Mouse (Mus musculus) neural tube, embryonic 12.5 days (tissue): Measurements from ENCODE around the gene Cyp3a11. TPM values are rescaled to one million over a fixed set of nuclear protein-coding genes. Genes with fewer than 3 reads are reported as not detected.
"Not testable (repeated sequence)": the region's sequence is repeated elsewhere in the genome, so short reads cannot be mapped to it uniquely, and the experiment has no call there.

Source experiments
- ATAC-seq: fragments of 200-750 bp; cut with Nextera tagmentation; 2 replicates; pipeline ENCODE4 v1.8.0; 2017; ENCODE audit warnings: low read depth, mild to moderate bottlenecking, moderate TSS enrichment, moderate library complexity; ENCODE audit not compliant: low FRiP score
- H3K27ac ChIP-seq: fragments of 300-500 bp; sonication (generic); 2 replicates; pipeline ENCODE4 v1.5.1; 2016
- H3K27me3 ChIP-seq: fragments of 300-500 bp; sonication (generic); replicated peaks from 2 replicates; pipeline ENCODE4 v1.6.1; 2016; ENCODE audit warnings: mild to moderate bottlenecking
- H3K36me3 ChIP-seq: fragments of 300-500 bp; sonication (generic); 2 replicates; pipeline ENCODE4 v1.6.1; 2016; ENCODE audit warnings: mild to moderate bottlenecking
- H3K4me1 ChIP-seq: fragments of 300-500 bp; sonication (generic); 2 replicates; pipeline ENCODE4 v1.6.1; 2016
- H3K4me2 ChIP-seq: fragments of 300-500 bp; sonication (generic); replicated peaks from 2 replicates; pipeline ENCODE4 v1.6.1; 2016; ENCODE audit warnings: mild to moderate bottlenecking
- H3K4me3 ChIP-seq: fragments of 300-500 bp; sonication (generic); 2 replicates; pipeline ENCODE4 v1.5.1; 2016
- H3K9ac ChIP-seq: fragments of 300-500 bp; sonication (generic); 2 replicates; pipeline ENCODE4 v1.6.1; 2016; ENCODE audit warnings: mild to moderate bottlenecking
- H3K9me3 ChIP-seq: fragments of 300-500 bp; sonication (generic); 2 replicates; pipeline ENCODE4 v1.6.1; 2016; ENCODE audit warnings: mild to moderate bottlenecking
- WGBS: fragments of 180-500 bp; shearing (Covaris S2); methylation state at CpG from one replicate; pipeline ENCODE4 v1.1.7; 2016; 5-methylcytosine and 5-hydroxymethylcytosine counted together
- polyA plus RNA-seq: library from polyadenylated mRNA; unstranded; fragments of >200 nt; fragmentation: Nextera tagmentation; extraction: Ambion mirVana; gene quantifications from 2 replicates; pipeline ENCODE4 v1.2.1, GENCODE M21; 2016

Cyp3a11 gene
- not detected in 2 replicates for polyA plus RNA-seq

DNA sequence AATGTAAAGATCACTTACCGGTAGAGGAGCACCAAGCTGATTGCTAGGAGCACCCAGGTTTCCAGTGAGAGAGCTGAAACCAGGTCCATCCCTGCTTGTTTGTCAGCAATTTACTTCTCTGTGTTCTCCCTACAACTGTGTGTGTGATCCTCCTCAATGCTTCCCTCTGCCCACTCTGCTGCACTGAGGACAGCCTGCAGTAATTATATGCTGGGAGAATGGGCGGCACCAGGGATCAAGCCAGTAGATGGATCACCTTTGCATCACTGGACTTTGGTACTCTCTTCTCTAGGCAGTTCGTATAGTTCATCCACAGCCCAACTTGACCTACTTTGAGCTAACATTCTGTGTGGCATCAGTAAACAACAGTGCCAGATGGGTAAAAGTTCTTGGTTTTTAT is at the start of gene Cyp3a11:
Gene Cyp3a11 (minus strand): TSS at position 277 of the 400 bp plus-strand sequence.
- Histone ChIP-seq H3K27me3 (no peaks in the 10 kb centered on the region), H3K36me3 (no peaks in the 10 kb centered on the region), H3K9me3 (peaks cover 48% of the 10 kb centered on the region), H3K27ac (no peak within 1 kb of the TSS), H3K4me1 (no peaks in the 10 kb centered on the region), H3K4me2 (no peak within 1 kb of the TSS), H3K4me3 (no peak within 1 kb of the TSS), H3K9ac (no peak within 1 kb of the TSS)
- no peak for ATAC-seq
- WGBS: 91% methylated on average over 3 of the region's 3 CpGs

GRCm38 (mm10) chr5:145912912-145913311 is 33.1 kb upstream of the Cyp3a11 start:
- Histone ChIP-seq H3K4me1 (no peaks in the 10 kb centered on the region), H3K9ac (no peak overlapping the region), H3K36me3 (no peaks in the 10 kb centered on the region), H3K9me3 (peaks cover 40% of the 10 kb centered on the region), H3K27me3 (no peaks in the 10 kb centered on the region), H3K4me3 (no peak overlapping the region), H3K4me2 (no peak overlapping the region), H3K27ac (no peak overlapping the region)
- no peak for ATAC-seq

DNA sequence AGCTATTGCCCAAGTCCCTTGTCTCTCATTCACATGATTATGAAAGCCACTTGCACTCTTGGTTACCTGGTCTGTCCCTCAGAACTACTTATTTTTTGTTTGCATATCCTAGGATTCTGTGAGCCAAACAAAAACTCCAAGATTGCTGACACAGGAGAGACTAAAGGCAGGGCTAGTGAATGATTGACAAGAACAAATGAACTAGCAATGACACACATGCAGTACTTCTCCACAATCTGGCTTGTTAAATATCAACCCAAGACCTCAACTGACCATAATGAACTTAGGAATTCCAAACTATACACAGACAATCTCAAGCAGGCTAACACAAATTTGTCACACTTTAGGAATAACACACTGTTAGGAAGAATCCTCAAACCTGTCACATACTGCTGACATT is 32.0 kb upstream of the Cyp3a11 start:
- Histone ChIP-seq H3K9ac (no peak overlapping the region), H3K27ac (no peak overlapping the region), H3K4me2 (no peak overlapping the region), H3K4me1 (no peaks in the 10 kb centered on the region), H3K4me3 (no peak overlapping the region), H3K36me3 (no peaks in the 10 kb centered on the region), H3K27me3 (no peaks in the 10 kb centered on the region), H3K9me3 (peaks cover 34% of the 10 kb centered on the region)
- ATAC-seq: no peak

DNA sequence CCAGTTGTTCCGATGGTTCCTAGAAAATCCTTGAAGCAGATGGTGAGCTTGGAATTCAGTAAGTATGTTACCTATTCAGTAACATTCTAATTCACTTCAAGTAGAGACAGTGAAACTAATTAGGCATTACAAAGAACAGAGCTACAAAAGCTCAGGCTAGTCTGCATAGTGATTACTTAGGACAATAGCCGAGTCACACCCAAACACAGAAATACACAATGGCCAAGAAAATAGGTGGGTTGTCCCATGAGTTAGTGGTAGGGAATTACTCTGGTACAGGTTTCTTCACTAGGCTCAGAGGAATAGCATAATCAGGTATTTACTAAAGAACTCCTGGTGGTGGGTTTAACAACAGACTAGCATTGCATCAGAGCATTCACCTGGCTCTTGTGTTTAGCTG is 27.2 kb upstream of the Cyp3a11 start:
- not testable (repeated sequence) for H3K4me1 ChIP-seq, ATAC-seq, H3K27ac ChIP-seq, H3K4me2 ChIP-seq, H3K27me3 ChIP-seq, H3K4me3 ChIP-seq, H3K36me3 ChIP-seq, H3K9ac ChIP-seq
- 93% methylated on average over 2 of the region's 2 CpGs for WGBS
- H3K9me3 ChIP-seq: peaks cover 44% of the 10 kb centered on the region

DNA sequence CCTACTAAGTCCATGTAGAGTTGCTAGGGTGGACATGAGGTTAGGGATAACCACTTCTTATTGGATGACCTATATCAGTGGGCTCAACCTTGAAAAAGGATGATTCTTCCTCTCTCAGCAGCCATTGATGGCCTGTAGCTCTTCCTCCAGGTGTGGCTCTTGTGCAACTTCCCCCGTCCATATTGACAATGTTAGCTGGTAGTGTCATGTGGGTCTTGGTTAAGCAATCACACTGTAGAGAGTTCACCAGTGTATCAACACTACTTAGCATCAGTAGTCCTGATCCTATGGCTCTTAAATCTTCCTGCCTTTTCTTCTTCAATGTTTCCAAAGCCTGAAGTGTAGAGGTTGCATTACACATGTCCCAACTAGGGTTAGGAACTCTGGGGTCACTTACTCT is 24.8 kb upstream of the Cyp3a11 start:
- Histone ChIP-seq H3K36me3 (no peaks in the 10 kb centered on the region), H3K4me1 (no peaks in the 10 kb centered on the region), H3K27me3 (no peaks in the 10 kb centered on the region), H3K9ac (no peak overlapping the region), H3K4me2 (no peak overlapping the region), H3K27ac (no peak overlapping the region), H3K9me3 (peaks cover 52% of the 10 kb centered on the region), H3K4me3 (no peak overlapping the region)
- ATAC-seq: no peak
- WGBS: 80% methylated on average over 1 of the region's 1 CpGs

GRCm38 (mm10) chr5:145903349-145903748 is 23.6 kb upstream of the Cyp3a11 start:
- peaks cover 50% of the 10 kb centered on the region for H3K9me3 ChIP-seq
- no peaks in the 10 kb centered on the region for H3K36me3 ChIP-seq
- no peak overlapping the region for H3K4me3 ChIP-seq
- WGBS: 95% methylated on average over 1 of the region's 1 CpGs
- no peak overlapping the region for H3K9ac ChIP-seq
- no peak overlapping the region for H3K4me2 ChIP-seq
- no peaks in the 10 kb centered on the region for H3K27me3 ChIP-seq
- no peaks in the 10 kb centered on the region for H3K4me1 ChIP-seq
- H3K27ac ChIP-seq: no peak overlapping the region
- no peak for ATAC-seq

DNA sequence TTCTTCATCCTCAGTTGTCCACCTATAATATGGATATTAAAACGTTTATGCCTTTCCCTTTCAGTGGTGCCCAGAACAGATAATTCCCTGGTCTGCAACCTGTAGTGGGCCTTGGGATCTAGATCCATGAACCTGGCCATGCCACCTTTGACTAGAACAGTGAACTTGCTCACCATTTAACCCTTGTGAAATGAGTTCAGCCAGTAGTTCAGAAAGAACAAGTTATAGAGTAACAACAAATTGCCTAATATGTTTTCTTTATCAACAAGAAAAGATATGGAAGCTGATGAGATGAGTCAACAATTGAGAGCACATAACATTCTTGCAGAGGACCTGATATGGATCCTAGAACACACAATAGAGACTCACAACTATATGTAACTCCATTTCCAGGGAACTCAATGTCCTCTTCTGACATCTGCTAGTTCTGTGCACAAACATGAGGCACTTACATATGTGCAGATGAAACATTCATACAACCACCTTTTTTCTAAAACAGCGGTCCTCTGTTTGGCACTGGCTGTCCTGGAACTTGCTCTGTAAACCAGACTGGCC is 20.7 kb upstream of the Cyp3a11 start:
- H3K9me3 ChIP-seq: peaks cover 38% of the 10 kb centered on the region
- no peaks in the 10 kb centered on the region for H3K4me1 ChIP-seq
- ATAC-seq: no peak
- WGBS: 56% methylated on average over 2 of the region's 2 CpGs
- H3K27ac ChIP-seq: no peak overlapping the region
- H3K4me2 ChIP-seq: no peak overlapping the region
- H3K36me3 ChIP-seq: no peaks in the 10 kb centered on the region
- no peak overlapping the region for H3K4me3 ChIP-seq
- no peak overlapping the region for H3K9ac ChIP-seq
- H3K27me3 ChIP-seq: no peaks in the 10 kb centered on the region

GRCm38 (mm10) chr5:145897271-145897670 is 17.5 kb upstream of the Cyp3a11 start:
- Histone ChIP-seq H3K4me3 (no peak overlapping the region), H3K27ac (no peak overlapping the region), H3K9ac (no peak overlapping the region), H3K4me1 (no peaks in the 10 kb centered on the region), H3K9me3 (peaks cover 14% of the 10 kb centered on the region), H3K27me3 (no peaks in the 10 kb centered on the region), H3K36me3 (no peaks in the 10 kb centered on the region), H3K4me2 (no peak overlapping the region)
- 67% methylated on average over 1 of the region's 1 CpGs for WGBS
- ATAC-seq: no peak

- no peak overlapping the region for H3K4me2 ChIP-seq
- H3K27ac ChIP-seq: no peak overlapping the region
- no peaks in the 10 kb centered on the region for H3K36me3 ChIP-seq
- H3K9me3 ChIP-seq: peaks cover 48% of the 10 kb centered on the region
- ATAC-seq: no peak
- H3K27me3 ChIP-seq: no peaks in the 10 kb centered on the region
- H3K9ac ChIP-seq: no peak overlapping the region
- H3K4me1 ChIP-seq: no peaks in the 10 kb centered on the region
- no peak overlapping the region for H3K4me3 ChIP-seq
These were observed 1.4 kb upstream of the Cyp3a11 start for GRCm38 (mm10) chr5:145881207-145881606.

GRCm38 (mm10) chr5:145867433-145867832 is 12.3 kb downstream of the Cyp3a11 start:
- not testable (repeated sequence) for H3K9ac ChIP-seq, ATAC-seq, H3K27ac ChIP-seq, H3K4me2 ChIP-seq, H3K4me3 ChIP-seq, H3K27me3 ChIP-seq, H3K4me1 ChIP-seq, H3K36me3 ChIP-seq
- peaks cover 40% of the 10 kb centered on the region for H3K9me3 ChIP-seq

GRCm38 (mm10) chr5:145805796-145806195 is 74.0 kb downstream of the Cyp3a11 start, which contains the start of gene Cyp3a44:
Gene Cyp3a44 (minus strand): TSS chr5:145805874.
- H3K27me3 ChIP-seq, H3K27ac ChIP-seq, H3K36me3 ChIP-seq, H3K4me2 ChIP-seq, H3K4me1 ChIP-seq, ATAC-seq, H3K9ac ChIP-seq, H3K4me3 ChIP-seq: not testable (repeated sequence)
- 78% methylated on average over 2 of the region's 2 CpGs for WGBS
- H3K9me3 ChIP-seq: peaks cover 28% of the 10 kb centered on the region
